Mouse (Mus musculus) lung, postnatal 0 days (tissue): ENCODE data around the gene Cracr2a.

Experiments used
- CTCF ChIP-seq: IDR thresholded peaks from 2 replicates; pipeline ENCODE4 v1.5.1; 2016; ENCODE audit warnings: antibody characterized with exemption, mild to moderate bottlenecking
- EP300 ChIP-seq: IDR thresholded peaks from 2 replicates; pipeline ENCODE4 v1.6.1; 2016; ENCODE audit warnings: antibody characterized with exemption, mild to moderate bottlenecking, control low read depth

DNA sequence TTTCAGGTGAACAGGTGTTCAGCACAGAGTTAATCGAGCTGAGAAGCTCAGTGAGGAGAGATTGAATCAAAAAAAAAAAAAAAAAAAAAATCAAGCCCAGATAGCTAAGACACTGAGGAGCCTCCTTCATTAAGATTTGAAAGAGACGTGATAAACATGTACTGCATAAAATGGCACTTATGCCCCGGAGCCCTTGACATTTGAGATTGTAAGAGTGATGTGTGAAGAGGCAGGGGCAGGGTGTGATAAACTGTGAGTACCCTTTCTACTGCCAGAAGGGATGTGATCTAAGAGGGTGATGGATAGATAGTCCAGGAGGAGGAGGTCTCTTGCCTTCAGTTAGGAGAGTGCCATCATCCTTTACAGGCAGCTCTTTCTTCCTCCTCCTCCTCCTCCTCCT lies 30.9 kb upstream of the Cracr2a start:
- TF ChIP-seq CTCF = no peak
- no peak for TF ChIP-seq EP300
